Mouse (Mus musculus) limb, embryonic 14.5 days (tissue): ENCODE results near the gene St6gal1. TPM values are rescaled to one million over a fixed set of nuclear protein-coding genes. Genes with fewer than 3 reads are reported as not detected.

ENCODE experiments used
- ATAC-seq: fragments of 200-750 bp; cut with Nextera tagmentation; 2 replicates; pipeline ENCODE4 v1.8.0; 2017; ENCODE audit warnings: low read depth, moderate number of reproducible peaks, moderate TSS enrichment; ENCODE audit not compliant: low FRiP score
- DNase-seq: peaks from one replicate; pipeline ENCODE4 v3.0.0-alpha.2; 2015; ENCODE audit warnings: low spot score
- H3K27ac ChIP-seq: fragments of 300-500 bp; sonication (generic); replicated peaks from 2 replicates; pipeline ENCODE4 v1.5.1; 2014; ENCODE audit warnings: low read depth, mild to moderate bottlenecking, low read length, moderate library complexity, mixed read lengths
- H3K27me3 ChIP-seq: fragments of 300-500 bp; sonication (generic); 2 replicates; pipeline ENCODE4 v1.6.1; 2014; ENCODE audit warnings: low read length, mixed read lengths; ENCODE audit not compliant: control insufficient read depth, insufficient read depth
- H3K36me3 ChIP-seq: fragments of 300-500 bp; sonication (generic); 2 replicates; pipeline ENCODE4 v1.6.1; 2014; ENCODE audit warnings: mild to moderate bottlenecking, low read length, moderate library complexity, mixed read lengths; ENCODE audit not compliant: control insufficient read depth, insufficient read depth
- H3K4me1 ChIP-seq: fragments of 300-500 bp; sonication (generic); 2 replicates; pipeline ENCODE4 v1.6.1; 2014; ENCODE audit warnings: antibody characterized with exemption, low read length, mixed read lengths; ENCODE audit not compliant: control insufficient read depth, insufficient read depth
- H3K4me2 ChIP-seq: fragments of 300-500 bp; sonication (generic); replicated peaks from 2 replicates; pipeline ENCODE4 v1.6.1; 2014; ENCODE audit warnings: low read depth, mild to moderate bottlenecking, low read length, moderate library complexity; ENCODE audit not compliant: severe bottlenecking
- H3K4me3 ChIP-seq: fragments of 300-500 bp; sonication (generic); replicated peaks from 2 replicates; pipeline ENCODE4 v1.5.1; 2014; ENCODE audit warnings: low read length
- H3K9ac ChIP-seq: fragments of 300-500 bp; sonication (generic); 2 replicates; pipeline ENCODE4 v1.6.1; 2014; ENCODE audit warnings: mild to moderate bottlenecking, low read depth, low read length, moderate library complexity; ENCODE audit not compliant: severe bottlenecking
- H3K9me3 ChIP-seq: fragments of 300-500 bp; sonication (generic); 2 replicates; pipeline ENCODE4 v1.6.1; 2016; ENCODE audit warnings: low read length; ENCODE audit not compliant: control insufficient read depth
- POLR2A ChIP-seq: fragments of 200-500 bp; IDR thresholded peaks from 2 replicates; pipeline ENCODE4 v1.8.0; 2012; ENCODE audit warnings: inconsistent platforms, mild to moderate bottlenecking, moderate library complexity, borderline replicate concordance; ENCODE audit not compliant: insufficient read depth, insufficient read length; ENCODE audit errors: extremely low read depth
- WGBS: fragments of 180-500 bp; shearing (Covaris S2); extraction: QIAGEN DNeasy Blood & Tissue Kit; methylation state at CpG from one replicate; pipeline ENCODE4 v1.1.7; 2014; 5-methylcytosine and 5-hydroxymethylcytosine counted together
- polyA plus RNA-seq, 2 experiments: library from polyadenylated mRNA; depleted of rRNA in 1 of 2; stranded (reverse) in 1 of 2; unstranded in 1 of 2; fragments of >200 nt; fragmentation: Nextera tagmentation in 1 of 2; extraction: Ambion mirVana in 1 of 2; gene quantifications; 2 replicates each; pipeline versions ENCODE4 v1.2.1 to v1.2.3; 2012 to 2014

Gene St6gal1
- polyA plus RNA-seq, 2 experiments, result 13.3 to 16.8 TPM

DNA sequence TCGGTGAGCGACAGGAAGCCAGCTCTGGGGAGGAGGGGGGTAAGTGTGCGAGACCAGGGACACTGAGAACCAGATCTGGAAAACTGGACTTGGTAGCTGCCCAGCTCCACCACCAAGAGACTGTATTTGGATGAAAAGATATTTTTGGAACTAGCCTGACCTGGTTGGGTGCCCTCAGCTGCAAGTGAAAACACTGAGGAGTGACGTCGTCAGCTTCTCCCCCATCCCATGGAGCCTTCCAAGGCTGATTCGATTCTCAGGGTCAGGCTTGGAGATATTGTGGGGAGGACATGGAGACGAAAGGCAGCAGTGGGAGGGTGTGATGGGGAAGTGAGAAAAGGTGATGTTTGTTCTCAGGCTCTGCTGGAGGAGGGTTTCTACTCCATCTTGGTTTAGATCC lies 8.2 kb downstream of the St6gal1 start:
- H3K4me2 ChIP-seq, result no peak overlapping the region
- no peak for ATAC-seq
- H3K9ac ChIP-seq, result no peak overlapping the region
- no peak for DNase-seq
- WGBS, result 70% methylated on average over 7 of the region's 7 CpGs
- 0 out of 2 replicates have a peak, but pooled peaks cover 4% of the 10 kb centered on the region for H3K36me3 ChIP-seq
- H3K27me3 ChIP-seq, result no peaks in the 10 kb centered on the region
- H3K4me1 ChIP-seq, result peaks cover 12% of the 10 kb centered on the region
- no peak overlapping the region for H3K4me3 ChIP-seq
- no peak for TF ChIP-seq POLR2A
- no peak overlapping the region for H3K27ac ChIP-seq
- H3K9me3 ChIP-seq, result no peaks in the 10 kb centered on the region

DNA sequence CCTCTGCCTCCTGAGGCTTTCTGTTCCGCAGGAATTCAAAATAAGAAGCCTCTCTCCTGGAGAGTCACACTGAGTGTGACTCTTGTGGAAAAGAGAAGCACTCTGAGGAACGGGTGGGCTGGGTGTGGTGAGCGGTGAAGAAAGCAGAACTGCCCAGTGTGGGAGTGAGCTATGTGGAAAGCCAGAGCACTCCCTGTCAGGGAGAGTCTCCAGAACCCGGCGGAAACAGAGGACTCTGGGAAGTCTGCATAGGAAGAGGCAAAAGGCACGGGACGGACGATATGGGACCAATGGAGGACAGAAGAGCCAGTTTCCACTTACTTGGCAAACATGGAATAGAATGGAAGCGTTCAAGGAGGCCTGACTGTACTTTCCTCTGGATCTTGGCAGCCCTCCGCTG lies 9.0 kb downstream of the St6gal1 start:
- DNase-seq (no peak), ATAC-seq (no peak)
- no peaks in the 10 kb centered on the region for H3K27me3 ChIP-seq
- no peaks in the 10 kb centered on the region for H3K9me3 ChIP-seq
- no peak overlapping the region for H3K27ac ChIP-seq
- TF ChIP-seq POLR2A, result no peak
- WGBS, result 86% methylated on average over 10 of the region's 10 CpGs
- H3K9ac ChIP-seq, result no peak overlapping the region
- H3K36me3 ChIP-seq, result 0 out of 2 replicates have a peak, but pooled peaks cover 4% of the 10 kb centered on the region
- no peak overlapping the region for H3K4me2 ChIP-seq
- H3K4me1 ChIP-seq, result peaks cover 14% of the 10 kb centered on the region
- no peak overlapping the region for H3K4me3 ChIP-seq

DNA sequence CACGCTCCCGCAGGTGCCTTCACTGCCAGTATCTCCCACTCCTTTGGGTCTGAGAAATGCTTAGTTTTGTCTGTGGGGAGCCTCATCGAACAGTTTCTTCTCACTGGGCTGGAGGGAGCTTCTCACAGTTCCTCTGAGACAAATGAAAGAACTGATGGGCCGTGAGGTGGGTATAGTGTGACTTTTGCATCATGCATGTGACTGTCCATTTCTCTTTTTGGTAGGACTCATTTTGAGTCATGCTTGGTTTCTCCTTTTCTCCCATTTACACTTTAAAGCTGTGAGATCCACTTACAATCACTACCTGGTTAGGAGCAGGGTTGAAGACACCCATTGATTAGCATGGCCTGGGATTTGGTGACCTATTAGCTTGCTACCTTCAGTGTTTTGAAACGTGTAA lies 10.0 kb downstream of the St6gal1 start:
- Histone ChIP-seq H3K9me3 (no peaks in the 10 kb centered on the region), H3K9ac (no peak overlapping the region), H3K4me2 (no peak overlapping the region), H3K4me3 (no peak overlapping the region), H3K4me1 (peaks cover 16% of the 10 kb centered on the region), H3K27ac (no peak overlapping the region), H3K36me3 (0 out of 2 replicates have a peak, but pooled peaks cover 4% of the 10 kb centered on the region), H3K27me3 (no peaks in the 10 kb centered on the region)
- ATAC-seq, result no peak
- 91% methylated on average over 5 of the region's 5 CpGs for WGBS
- DNase-seq, result no peak
- TF ChIP-seq POLR2A, result no peak

DNA sequence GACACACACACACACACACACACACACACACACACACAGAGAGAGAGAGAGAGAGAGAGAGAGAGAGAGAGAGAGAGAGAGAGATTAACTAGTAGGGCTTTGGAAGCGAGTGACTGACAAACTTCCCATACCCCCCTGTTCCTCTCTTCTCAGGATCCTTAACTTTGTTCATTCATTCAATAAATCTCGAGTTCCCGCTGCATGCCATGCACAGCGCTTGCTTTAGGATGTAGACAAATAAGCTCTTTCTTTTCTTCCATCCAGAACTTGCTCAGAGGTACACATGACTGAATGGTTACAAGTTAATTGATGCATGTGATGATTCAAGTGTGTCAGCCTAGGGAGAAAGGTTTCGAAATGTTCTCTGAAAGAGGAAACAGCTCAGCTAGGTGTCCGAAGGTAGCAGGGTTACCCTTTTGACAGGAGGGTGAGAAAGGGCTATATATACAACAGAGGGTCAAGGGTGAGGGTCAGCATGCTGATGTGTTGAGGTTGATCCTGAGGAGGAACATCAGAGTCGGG lies 10.7 kb downstream of the St6gal1 start:
- DNase-seq, result no peak
- 78% methylated on average over 7 of the region's 7 CpGs for WGBS
- Histone ChIP-seq H3K9ac (no peak overlapping the region), H3K4me1 (peaks cover 18% of the 10 kb centered on the region), H3K36me3 (0 out of 2 replicates have a peak, but pooled peaks cover 4% of the 10 kb centered on the region), H3K27me3 (no peaks in the 10 kb centered on the region), H3K4me2 (no peak overlapping the region), H3K9me3 (no peaks in the 10 kb centered on the region), H3K27ac (no peak overlapping the region), H3K4me3 (no peak overlapping the region)
- TF ChIP-seq POLR2A, result no peak
- ATAC-seq, result no peak

DNA sequence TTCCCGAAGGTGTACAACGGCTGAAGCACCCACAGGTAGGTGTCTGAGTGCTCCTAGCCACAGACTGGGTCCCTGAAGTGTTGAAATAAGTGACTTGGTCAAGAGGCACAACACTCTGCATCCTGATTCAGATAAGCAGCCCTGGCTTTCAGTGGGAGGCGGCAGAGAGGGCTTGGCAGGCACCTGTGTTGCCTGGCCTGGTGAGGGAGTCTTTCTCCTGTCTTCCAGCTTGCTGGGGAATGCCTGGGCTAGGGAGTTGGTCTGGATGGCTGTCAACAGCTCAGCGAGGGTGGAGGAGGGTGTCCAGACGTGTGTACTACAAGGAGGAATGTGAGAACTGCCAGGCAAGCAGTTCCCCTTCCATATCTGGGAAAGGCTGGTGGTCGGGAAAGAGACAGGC lies 15.0 kb downstream of the St6gal1 start:
- Histone ChIP-seq H3K4me1 (peaks cover 26% of the 10 kb centered on the region), H3K9ac (no peak overlapping the region), H3K27ac (no peak overlapping the region), H3K27me3 (no peaks in the 10 kb centered on the region), H3K4me3 (no peak overlapping the region), H3K36me3 (no peaks in the 10 kb centered on the region), H3K9me3 (no peaks in the 10 kb centered on the region), H3K4me2 (no peak overlapping the region)
- 60% methylated on average over 6 of the region's 6 CpGs for WGBS
- ATAC-seq, result no peak
- DNase-seq, result no peak
- no peak for TF ChIP-seq POLR2A
